Mouse (Mus musculus) kidney, adult 2 months (tissue): ENCODE data around the gene Sele. TPM values are rescaled to one million over a fixed set of nuclear protein-coding genes. Genes with fewer than 3 reads are reported as not detected.

Experiments used
- DNase-seq: peaks from one replicate; pipeline ENCODE4 v3.0.0; 2021
- H3K27ac ChIP-seq: fragments of 200-500 bp; 2 replicates; pipeline ENCODE4 v1.5.1; 2012; ENCODE audit warnings: low read depth, low read length, control low read depth, inconsistent platforms; ENCODE audit not compliant: insufficient read depth
- H3K27me3 ChIP-seq: fragments of 200-500 bp; replicated peaks from 2 replicates; pipeline ENCODE4 v1.6.1; 2012; ENCODE audit warnings: mild to moderate bottlenecking, moderate library complexity, low read length, inconsistent platforms; ENCODE audit not compliant: control insufficient read depth, insufficient read depth
- H3K36me3 ChIP-seq: fragments of 200-500 bp; 2 replicates; pipeline ENCODE4 v1.6.1; 2012; ENCODE audit warnings: mild to moderate bottlenecking, moderate library complexity, low read length, inconsistent platforms; ENCODE audit not compliant: control insufficient read depth, insufficient read depth
- H3K4me1 ChIP-seq: fragments of 200-500 bp; 2 replicates; pipeline ENCODE4 v1.6.1; 2011; ENCODE audit warnings: low read length; ENCODE audit not compliant: control insufficient read depth, insufficient read depth
- H3K4me3 ChIP-seq: fragments of 200-500 bp; 2 replicates; pipeline ENCODE4 v1.5.1; 2011; ENCODE audit warnings: mild to moderate bottlenecking, low read depth, low read length, control low read depth; ENCODE audit not compliant: insufficient read depth
- CTCF ChIP-seq: fragments of 200-500 bp; conservative IDR thresholded peaks from 2 replicates; pipeline ENCODE4 v1.5.1; 2011; ENCODE audit warnings: low read depth, mild to moderate bottlenecking, control low read depth, low read length, moderate library complexity, mixed read lengths; ENCODE audit not compliant: insufficient read depth, insufficient read length
- POLR2A ChIP-seq: fragments of 200-500 bp; IDR thresholded peaks from one replicate; pipeline ENCODE4 v1.6.1; 2011; ENCODE audit warnings: low read depth, low read length, control low read depth
- WGBS: fragments of 180-500 bp; shearing (Covaris S2); methylation state at CpG from one replicate; pipeline ENCODE4 v1.1.7; 2018; 5-methylcytosine and 5-hydroxymethylcytosine counted together
- polyA plus RNA-seq: library from polyadenylated mRNA; depleted of rRNA; stranded (reverse); fragments of >200 nt; gene quantifications from 2 replicates; pipeline ENCODE4 v1.2.3, GENCODE M21; 2012

Sele gene
- polyA plus RNA-seq, 1 experiment = 0.42 TPM

DNA sequence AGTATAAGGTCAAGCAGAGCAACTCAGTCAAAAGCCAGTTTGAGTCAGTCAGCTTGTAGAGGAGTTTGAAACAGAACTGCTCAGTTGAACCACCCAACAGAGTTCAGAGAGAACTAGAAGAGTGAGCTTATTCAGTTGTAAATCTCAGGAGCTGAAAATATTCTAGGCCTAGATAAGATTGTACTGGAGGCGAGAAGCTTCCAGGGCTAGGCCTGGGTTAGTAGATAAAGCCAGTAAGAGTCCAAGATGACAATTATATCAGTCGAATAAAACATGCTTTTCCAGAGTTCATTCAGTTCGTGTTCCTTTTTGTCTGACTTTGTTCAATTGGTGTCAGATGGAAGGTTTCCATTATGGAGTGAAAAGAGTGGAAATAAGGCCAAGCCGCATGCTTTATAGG lies 22.3 kb upstream of the Sele start:
- Histone ChIP-seq H3K27me3 (no peaks in the 10 kb centered on the region), H3K4me1 (no peaks in the 10 kb centered on the region), H3K4me3 (no peak overlapping the region), H3K36me3 (no peaks in the 10 kb centered on the region), H3K27ac (no peak overlapping the region)
- TF ChIP-seq POLR2A (no peak), CTCF (no peak)
- DNase-seq = no peak
- WGBS = 89% methylated on average over 4 of the region's 4 CpGs

DNA sequence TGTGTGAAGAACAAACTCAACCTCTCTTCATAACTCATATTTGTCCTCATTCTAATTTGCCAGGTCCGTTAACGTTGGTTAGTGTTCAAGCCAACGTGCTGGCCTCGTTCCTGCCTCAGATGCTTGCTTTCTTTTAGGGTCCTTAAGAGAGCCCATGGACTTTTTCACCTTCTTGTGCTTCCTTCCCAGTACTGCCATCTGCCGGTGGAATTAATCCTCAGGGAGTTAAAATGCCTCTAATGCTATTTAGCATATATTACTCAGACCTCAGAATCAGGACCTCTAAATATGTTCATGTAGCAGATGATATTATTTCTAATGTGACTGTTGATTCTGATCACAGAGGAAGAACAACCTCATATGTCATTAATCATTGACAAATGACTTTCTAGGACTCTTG lies 20.6 kb upstream of the Sele start:
- Histone ChIP-seq H3K36me3 (no peaks in the 10 kb centered on the region), H3K27ac (no peak overlapping the region), H3K4me3 (no peak overlapping the region), H3K27me3 (no peaks in the 10 kb centered on the region), H3K4me1 (no peaks in the 10 kb centered on the region)
- WGBS = 61% methylated on average over 5 of the region's 5 CpGs
- TF ChIP-seq POLR2A = no peak
- no peak for TF ChIP-seq CTCF
- DNase-seq = peak; percentile 27

DNA sequence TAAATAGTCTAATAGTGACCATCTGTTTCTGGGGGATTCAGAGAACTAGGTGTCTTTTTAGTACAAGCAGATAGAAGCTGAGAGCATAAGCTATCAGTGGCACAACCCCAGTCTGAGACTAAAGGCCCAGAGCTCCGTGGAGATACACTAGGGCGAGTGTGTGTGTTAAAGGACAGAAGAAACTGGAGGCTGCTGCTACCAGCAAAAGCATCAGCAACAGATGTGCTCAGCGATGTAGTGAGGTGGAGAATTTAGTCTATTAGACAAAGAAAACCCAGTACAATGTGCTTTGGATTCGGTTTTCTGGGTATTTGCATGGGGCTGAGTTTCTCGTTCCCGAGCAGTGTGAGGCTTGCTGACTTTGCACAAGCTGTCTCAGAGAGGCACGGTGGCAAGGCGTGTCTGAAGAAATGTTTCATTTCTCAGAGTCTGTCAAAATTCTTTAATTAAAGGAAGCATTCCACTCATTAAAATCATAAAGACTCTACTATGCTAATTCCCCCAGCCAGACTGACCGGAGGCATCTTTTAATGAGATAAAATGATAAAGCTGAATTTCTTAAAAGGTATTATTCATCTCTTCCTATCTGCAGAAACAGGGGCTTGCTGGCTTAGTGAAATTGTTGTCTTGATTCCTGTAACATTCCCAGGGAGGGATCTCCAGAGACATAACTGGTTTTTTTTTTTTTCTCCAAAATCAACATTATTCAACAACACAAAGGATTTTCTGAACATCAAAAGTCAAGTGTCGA lies 7.5 kb upstream of the Sele start:
- DNase-seq = no peak
- Histone ChIP-seq H3K27me3 (no peaks in the 10 kb centered on the region), H3K4me1 (no peaks in the 10 kb centered on the region; the same call in 1 of the 2 replicates), H3K27ac (no peak overlapping the region), H3K4me3 (no peak overlapping the region), H3K36me3 (no peaks in the 10 kb centered on the region)
- no peak for TF ChIP-seq POLR2A
- TF ChIP-seq CTCF = no peak
- WGBS = 75% methylated on average over 10 of the region's 10 CpGs

DNA sequence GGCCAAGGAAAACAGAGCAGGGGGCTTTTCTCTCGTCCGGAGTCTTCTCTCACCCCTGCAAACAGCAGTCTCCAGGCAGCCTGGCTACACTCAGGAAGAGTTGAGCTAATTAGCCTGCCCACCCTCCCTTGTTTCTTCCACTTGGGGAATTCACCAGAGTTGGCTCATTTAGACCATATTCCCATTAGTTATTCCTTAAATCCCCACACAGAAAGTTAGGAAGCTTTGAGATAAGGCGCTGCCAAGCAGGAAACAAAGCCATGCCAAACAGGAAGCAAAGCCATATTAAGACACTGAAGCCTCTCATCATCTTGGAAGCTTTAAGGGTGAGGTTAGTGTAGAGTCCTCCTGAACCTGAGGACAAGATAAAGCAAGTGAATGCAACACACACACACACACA lies 4.5 kb upstream of the Sele start:
- Histone ChIP-seq H3K36me3 (no peaks in the 10 kb centered on the region), H3K27ac (no peak overlapping the region), H3K4me3 (no peak overlapping the region), H3K27me3 (no peaks in the 10 kb centered on the region), H3K4me1 (no peaks in the 10 kb centered on the region; the same call in 1 of the 2 replicates)
- DNase-seq = peak; percentile 84
- TF ChIP-seq POLR2A (no peak), CTCF (no peak)
- 58% methylated on average over 3 of the region's 3 CpGs for WGBS

DNA sequence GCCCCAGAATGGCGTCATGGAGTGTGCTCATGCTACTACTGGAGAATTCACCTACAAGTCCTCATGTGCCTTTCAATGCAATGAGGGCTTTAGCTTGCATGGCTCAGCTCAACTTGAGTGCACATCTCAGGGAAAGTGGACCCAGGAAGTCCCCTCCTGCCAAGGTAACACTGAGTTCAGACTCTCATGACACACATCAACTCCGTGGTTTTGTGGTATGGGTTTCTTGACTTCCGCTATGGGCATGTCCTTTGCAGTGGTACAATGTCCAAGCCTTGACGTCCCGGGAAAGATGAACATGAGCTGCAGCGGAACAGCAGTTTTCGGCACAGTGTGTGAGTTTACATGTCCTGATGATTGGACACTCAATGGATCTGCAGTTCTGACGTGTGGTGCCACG lies 5.5 kb downstream of the Sele start:
- H3K27ac ChIP-seq = no peak overlapping the region
- TF ChIP-seq CTCF (no peak), POLR2A (no peak)
- no peak for DNase-seq
- WGBS = 94% methylated on average over 9 of the region's 9 CpGs
- no peaks in the 10 kb centered on the region for H3K4me1 ChIP-seq
- no peak overlapping the region for H3K4me3 ChIP-seq
- no peaks in the 10 kb centered on the region for H3K36me3 ChIP-seq
- H3K27me3 ChIP-seq = no peaks in the 10 kb centered on the region

DNA sequence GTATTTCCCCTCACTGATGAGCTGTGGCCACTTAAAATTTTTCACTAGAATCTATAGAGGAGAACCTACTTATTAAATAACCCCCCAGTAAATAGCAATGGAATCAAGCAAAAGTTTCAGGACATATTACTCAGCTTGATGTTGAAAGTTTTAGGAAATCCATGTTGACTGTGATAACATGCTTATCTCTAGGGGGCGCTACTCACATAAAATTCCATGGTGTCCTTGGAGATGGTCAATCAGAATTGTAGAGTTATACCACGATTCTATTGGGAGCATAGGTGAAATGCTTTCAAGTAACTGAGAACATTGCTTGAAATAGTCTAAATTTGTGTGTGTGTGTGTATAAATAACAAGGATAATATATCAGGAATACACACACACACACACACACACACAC lies 6.8 kb downstream of the Sele start:
- no peaks in the 10 kb centered on the region for H3K4me1 ChIP-seq
- no peak overlapping the region for H3K27ac ChIP-seq
- H3K4me3 ChIP-seq = no peak overlapping the region
- TF ChIP-seq CTCF = no peak
- no peak for TF ChIP-seq POLR2A
- no peak for DNase-seq
- H3K36me3 ChIP-seq = no peaks in the 10 kb centered on the region
- no peaks in the 10 kb centered on the region for H3K27me3 ChIP-seq
- WGBS = 50% methylated on average over 2 of the region's 2 CpGs

DNA sequence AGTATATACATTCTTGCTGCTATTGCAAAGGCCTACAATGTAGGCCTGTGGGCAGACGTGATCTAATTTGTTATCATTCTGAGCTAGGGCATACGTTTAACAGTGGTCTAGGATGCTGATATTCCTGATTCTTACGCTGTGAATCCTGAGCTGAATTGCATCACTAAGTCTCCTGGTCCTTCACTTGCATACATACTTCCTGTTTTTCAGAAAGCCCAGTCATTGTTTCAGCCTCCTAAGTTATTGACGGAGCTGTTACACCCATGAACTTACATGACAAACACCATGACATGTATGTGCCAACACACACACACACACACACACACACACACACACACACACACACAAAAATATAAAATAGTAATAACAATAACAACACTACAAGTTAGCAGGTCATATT lies 12.0 kb downstream of the Sele start:
- H3K4me1 ChIP-seq = no peaks in the 10 kb centered on the region
- no peak for TF ChIP-seq CTCF
- TF ChIP-seq POLR2A = no peak
- H3K27me3 ChIP-seq = no peaks in the 10 kb centered on the region
- no peak for DNase-seq
- no peaks in the 10 kb centered on the region for H3K36me3 ChIP-seq
- H3K27ac ChIP-seq = no peak overlapping the region
- WGBS = 92% methylated on average over 4 of the region's 4 CpGs
- H3K4me3 ChIP-seq = no peak overlapping the region

DNA sequence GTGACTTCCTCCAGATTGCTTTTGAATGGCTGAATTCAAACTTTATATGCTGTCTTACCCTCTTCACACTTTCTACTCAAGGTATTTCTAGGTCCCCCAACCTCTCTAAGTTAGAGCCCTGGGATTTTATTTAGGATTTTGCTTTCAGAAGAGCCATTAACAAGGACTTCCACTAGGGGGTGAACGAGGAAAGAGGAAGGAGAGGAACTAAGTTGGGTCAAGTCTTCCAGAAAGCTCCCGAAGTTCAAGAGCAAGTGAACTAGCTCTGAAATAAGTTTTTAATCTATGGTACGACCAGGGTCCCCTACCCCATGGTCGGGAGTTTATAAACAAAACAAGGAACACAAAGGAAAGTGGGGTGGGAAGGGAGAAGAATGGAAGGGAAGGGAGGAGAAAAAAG lies 13.2 kb downstream of the Sele start:
- no peaks in the 10 kb centered on the region for H3K27me3 ChIP-seq
- peak; percentile 32 for DNase-seq
- no peaks in the 10 kb centered on the region for H3K4me1 ChIP-seq
- TF ChIP-seq CTCF (no peak), POLR2A (no peak)
- H3K27ac ChIP-seq = no peak overlapping the region
- H3K36me3 ChIP-seq = no peaks in the 10 kb centered on the region
- H3K4me3 ChIP-seq = no peak overlapping the region
- WGBS = 32% methylated on average over 4 of the region's 4 CpGs
